Mouse (Mus musculus): ENCODE results near the gene Pax4. TPM values are rescaled to one million over a fixed set of nuclear protein-coding genes. Genes with fewer than 3 reads are reported as not detected.

Gene Pax4
- polyA plus RNA-seq, 1 experiment: not detected

DNA sequence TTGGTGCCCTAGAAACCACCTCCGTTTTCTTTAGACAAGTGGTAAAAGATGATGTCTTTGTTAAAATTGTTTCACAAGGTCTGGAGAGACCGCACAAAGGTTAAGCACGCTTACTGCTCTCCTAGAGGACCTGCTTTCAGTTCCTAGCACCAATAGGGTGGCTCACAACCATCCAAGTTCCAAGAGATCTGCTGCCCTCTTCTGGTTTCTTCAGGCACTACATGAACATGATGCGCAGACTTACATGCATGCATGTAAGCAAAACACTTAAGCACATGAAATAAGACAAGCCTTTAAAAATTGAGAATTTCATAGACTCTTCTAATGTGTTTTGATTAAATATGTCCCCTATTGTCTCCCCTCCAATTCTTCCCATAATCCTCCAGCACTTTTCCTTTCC is 49.4 kb downstream of the Pax4 start:
- Histone ChIP-seq H3K27me3 (ENCODE audit: control insufficient read depth, insufficient read depth, low read length, poor library complexity, severe bottlenecking) (peaks cover 12% of the 10 kb centered on the region), H3K9ac (ENCODE audit: low read depth, poor library complexity, severe bottlenecking) (no peak overlapping the region), H3K36me3 (ENCODE audit: control insufficient read depth, insufficient read depth, low read length, poor library complexity, severe bottlenecking) (no peaks in the 10 kb centered on the region), H3K4me1 (ENCODE audit: control insufficient read depth, insufficient read depth, low read length) (no peaks in the 10 kb centered on the region), H3K27ac (ENCODE audit: insufficient read depth, low read length) (no peak overlapping the region), H3K9me3 (replicated peaks; ENCODE audit: control insufficient read depth, insufficient read depth, low read length, poor library complexity, severe bottlenecking) (peaks cover 11% of the 10 kb centered on the region), H3K4me3 (ENCODE audit: low read depth, low read length) (no peak overlapping the region)
- TF ChIP-seq EP300 (IDR thresholded peaks at IDR 0.05; ENCODE audit: insufficient read depth, low read depth, low read length) (no peak), POLR2A (IDR thresholded peaks at IDR 0.05; ENCODE audit: insufficient read depth, low read length) (no peak), CTCF (IDR thresholded peaks at IDR 0.05; ENCODE audit: low read depth, low read length) (peak; percentile 9)

GRCm38 (mm10) chr6:28398726-28399125 is 50.4 kb downstream of the Pax4 start:
- TF ChIP-seq EP300 (IDR thresholded peaks at IDR 0.05; ENCODE audit: insufficient read depth, low read depth, low read length): no peak
- TF ChIP-seq CTCF (IDR thresholded peaks at IDR 0.05; ENCODE audit: low read depth, low read length): peak; percentile 29
- TF ChIP-seq POLR2A (IDR thresholded peaks at IDR 0.05; ENCODE audit: insufficient read depth, low read length): no peak
- no peak overlapping the region for H3K9ac ChIP-seq (ENCODE audit: low read depth, poor library complexity, severe bottlenecking)
- no peaks in the 10 kb centered on the region for H3K4me1 ChIP-seq (ENCODE audit: control insufficient read depth, insufficient read depth, low read length)
- H3K36me3 ChIP-seq (ENCODE audit: control insufficient read depth, insufficient read depth, low read length, poor library complexity, severe bottlenecking): no peaks in the 10 kb centered on the region
- peaks cover 12% of the 10 kb centered on the region for H3K27me3 ChIP-seq (ENCODE audit: control insufficient read depth, insufficient read depth, low read length, poor library complexity, severe bottlenecking)
- H3K4me3 ChIP-seq (ENCODE audit: low read depth, low read length): no peak overlapping the region
- H3K9me3 ChIP-seq (replicated peaks; ENCODE audit: control insufficient read depth, insufficient read depth, low read length, poor library complexity, severe bottlenecking): peaks cover 2% of the 10 kb centered on the region; the same call in 1 of the 2 replicates
- no peak overlapping the region for H3K27ac ChIP-seq (ENCODE audit: insufficient read depth, low read length)

GRCm38 (mm10) chr6:28397681-28398203 is 51.4 kb downstream of the Pax4 start, which contains the start of gene Zfp800:
Gene Zfp800, minus strand, starts transcription at chr6:28398005.
- H3K27ac ChIP-seq (ENCODE audit: insufficient read depth, low read length): no peak within 1 kb of the TSS
- H3K27me3 ChIP-seq (ENCODE audit: control insufficient read depth, insufficient read depth, low read length, poor library complexity, severe bottlenecking): peaks cover 12% of the 10 kb centered on the region
- no peaks in the 10 kb centered on the region for H3K9me3 ChIP-seq (replicated peaks; ENCODE audit: control insufficient read depth, insufficient read depth, low read length, poor library complexity, severe bottlenecking)
- peak within 1 kb of the TSS; percentile 48 for H3K4me3 ChIP-seq (ENCODE audit: low read depth, low read length)
- peak within 1 kb of the TSS; percentile 50 for H3K9ac ChIP-seq (ENCODE audit: low read depth, poor library complexity, severe bottlenecking)
- no peak for TF ChIP-seq EP300 (IDR thresholded peaks at IDR 0.05; ENCODE audit: insufficient read depth, low read depth, low read length)
- TF ChIP-seq CTCF (IDR thresholded peaks at IDR 0.05; ENCODE audit: low read depth, low read length): no peak
- TF ChIP-seq POLR2A (IDR thresholded peaks at IDR 0.05; ENCODE audit: insufficient read depth, low read length): no peak
- no peaks in the 10 kb centered on the region for H3K4me1 ChIP-seq (ENCODE audit: control insufficient read depth, insufficient read depth, low read length)
- no peaks in the 10 kb centered on the region for H3K36me3 ChIP-seq (ENCODE audit: control insufficient read depth, insufficient read depth, low read length, poor library complexity, severe bottlenecking)

DNA sequence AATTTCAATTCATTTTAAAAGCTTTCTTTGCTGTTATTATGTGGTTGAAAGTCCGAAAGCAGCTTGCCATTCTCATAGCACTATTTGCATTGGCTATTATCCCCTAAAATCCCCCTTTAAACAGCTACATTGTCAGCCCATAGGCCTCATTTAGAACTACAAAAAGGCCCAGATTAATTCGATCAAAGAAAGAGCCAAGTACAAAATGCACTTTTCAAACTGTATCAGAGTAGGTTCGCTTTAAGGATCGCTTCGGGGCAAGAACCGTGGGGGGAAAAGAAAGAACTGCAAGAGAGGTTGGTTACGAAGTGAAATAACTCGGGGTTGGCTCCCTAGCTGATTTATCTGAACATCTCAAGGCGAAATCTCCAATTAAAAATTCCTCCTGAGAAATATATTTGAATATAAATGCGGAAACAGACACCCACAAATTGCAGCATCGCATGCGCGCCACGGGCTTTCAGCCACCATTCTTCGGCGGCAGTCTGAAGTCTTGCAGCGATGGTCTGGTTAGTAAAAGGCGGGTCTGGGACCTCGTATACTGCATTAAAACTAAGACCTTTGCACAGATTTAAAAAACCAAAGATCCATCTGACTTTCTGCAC is 52.2 kb downstream of the Pax4 start:
- Histone ChIP-seq H3K4me1 (ENCODE audit: control insufficient read depth, insufficient read depth, low read length) (no peaks in the 10 kb centered on the region), H3K27me3 (ENCODE audit: control insufficient read depth, insufficient read depth, low read length, poor library complexity, severe bottlenecking) (peaks cover 12% of the 10 kb centered on the region), H3K4me3 (ENCODE audit: low read depth, low read length) (no peak overlapping the region), H3K36me3 (ENCODE audit: control insufficient read depth, insufficient read depth, low read length, poor library complexity, severe bottlenecking) (no peaks in the 10 kb centered on the region), H3K27ac (ENCODE audit: insufficient read depth, low read length) (no peak overlapping the region), H3K9me3 (replicated peaks; ENCODE audit: control insufficient read depth, insufficient read depth, low read length, poor library complexity, severe bottlenecking) (no peaks in the 10 kb centered on the region), H3K9ac (ENCODE audit: low read depth, poor library complexity, severe bottlenecking) (no peak overlapping the region; the same call in 1 of the 2 replicates)
- TF ChIP-seq CTCF (IDR thresholded peaks at IDR 0.05; ENCODE audit: low read depth, low read length) (no peak), POLR2A (IDR thresholded peaks at IDR 0.05; ENCODE audit: insufficient read depth, low read length) (no peak), EP300 (IDR thresholded peaks at IDR 0.05; ENCODE audit: insufficient read depth, low read depth, low read length) (no peak)

GRCm38 (mm10) chr6:28396051-28396852 is 52.9 kb downstream of the Pax4 start:
- H3K27me3 ChIP-seq (ENCODE audit: control insufficient read depth, insufficient read depth, low read length, poor library complexity, severe bottlenecking): peaks cover 12% of the 10 kb centered on the region
- H3K36me3 ChIP-seq (ENCODE audit: control insufficient read depth, insufficient read depth, low read length, poor library complexity, severe bottlenecking): no peaks in the 10 kb centered on the region
- no peak for TF ChIP-seq POLR2A (IDR thresholded peaks at IDR 0.05; ENCODE audit: insufficient read depth, low read length)
- no peak for TF ChIP-seq EP300 (IDR thresholded peaks at IDR 0.05; ENCODE audit: insufficient read depth, low read depth, low read length)
- no peak for TF ChIP-seq CTCF (IDR thresholded peaks at IDR 0.05; ENCODE audit: low read depth, low read length)
- H3K4me3 ChIP-seq (ENCODE audit: low read depth, low read length): no peak overlapping the region
- H3K9me3 ChIP-seq (replicated peaks; ENCODE audit: control insufficient read depth, insufficient read depth, low read length, poor library complexity, severe bottlenecking): no peaks in the 10 kb centered on the region
- H3K4me1 ChIP-seq (ENCODE audit: control insufficient read depth, insufficient read depth, low read length): no peaks in the 10 kb centered on the region
- no peak overlapping the region for H3K9ac ChIP-seq (ENCODE audit: low read depth, poor library complexity, severe bottlenecking)
- H3K27ac ChIP-seq (ENCODE audit: insufficient read depth, low read length): no peak overlapping the region

Other genes with a start within 250 kb of the Pax4 start
- gene Zfp800, start 51.3 kb downstream of the Pax4 start, polyA plus RNA-seq (2011; ENCODE audit: insufficient read depth, insufficient read length, low read depth, missing spikeins): 17.4 and 19.7 TPM in 2 replicates
- gene Arf5, start 25.8 kb downstream of the Pax4 start, polyA plus RNA-seq (2011; ENCODE audit: insufficient read depth, insufficient read length, low read depth, missing spikeins): 128 and 130 TPM in 2 replicates
- not detected in 2 replicates for gene Fscn3, start 21.6 kb downstream of the Pax4 start, polyA plus RNA-seq (2011; ENCODE audit: insufficient read depth, insufficient read length, low read depth, missing spikeins)
- gene Gcc1, start 21.0 kb downstream of the Pax4 start, polyA plus RNA-seq (2011; ENCODE audit: insufficient read depth, insufficient read length, low read depth, missing spikeins): 9.2 and 10.2 TPM in 2 replicates
- gene Snd1, start 25.8 kb upstream of the Pax4 start, polyA plus RNA-seq (2011; ENCODE audit: insufficient read depth, insufficient read length, low read depth, missing spikeins): 155 and 160 TPM in 2 replicates

Data from ES-Bruce4 (cell line).